Mouse (Mus musculus) heart, embryonic 14.5 days (tissue): ENCODE results near the gene Adcy10. TPM values are rescaled to one million over a fixed set of nuclear protein-coding genes. Genes with fewer than 3 reads are reported as not detected.
A peak's percentile ranks its signal among the peaks of the same experiment; 100 is the strongest.

Experiments
- ATAC-seq: fragments of 200-750 bp; cut with Nextera tagmentation; 2 replicates; pipeline ENCODE4 v1.8.0; 2017; ENCODE audit warnings: low read depth, moderate TSS enrichment; ENCODE audit not compliant: insufficient number of reproducible peaks, insufficient read depth, low FRiP score
- H3K27ac ChIP-seq, 2 experiments: fragments of 200-500 bp in 1 of 2; fragments of 300-500 bp in 1 of 2; sonication (generic) in 1 of 2; replicated peaks in 1 of 2; 2 replicates each; pipeline ENCODE4 v1.5.1; 2012 to 2014; ENCODE audit warnings: low read depth in 2 of 2, low read length in 2 of 2, control low read depth in 1 of 2, mild to moderate bottlenecking in 1 of 2, mixed read lengths in 1 of 2; ENCODE audit not compliant: control insufficient read depth in 1 of 2, insufficient read depth in 1 of 2
- H3K27me3 ChIP-seq: fragments of 300-500 bp; sonication (generic); 2 replicates; pipeline ENCODE4 v1.6.1; 2014; ENCODE audit warnings: mild to moderate bottlenecking, low read length, control low read depth; ENCODE audit not compliant: control insufficient read depth, insufficient read depth
- H3K36me3 ChIP-seq: fragments of 300-500 bp; sonication (generic); 2 replicates; pipeline ENCODE4 v1.6.1; 2014; ENCODE audit warnings: mild to moderate bottlenecking, control low read depth, low read length, mixed read lengths; ENCODE audit not compliant: control insufficient read depth, insufficient read depth
- H3K4me1 ChIP-seq, 2 experiments: fragments of 200-500 bp in 1 of 2; fragments of 300-500 bp in 1 of 2; sonication (generic) in 1 of 2; 2 replicates each; pipeline ENCODE4 v1.6.1; 2012 to 2014; ENCODE audit warnings: low read length in 2 of 2, control low read depth in 1 of 2, mixed read lengths in 1 of 2; ENCODE audit not compliant: control insufficient read depth in 2 of 2, insufficient read depth in 2 of 2
- H3K4me2 ChIP-seq: fragments of 300-500 bp; sonication (generic); 2 replicates; pipeline ENCODE4 v1.6.1; 2014; ENCODE audit warnings: mild to moderate bottlenecking, low read length
- H3K4me3 ChIP-seq, 2 experiments: fragments of 200-500 bp in 1 of 2; fragments of 300-500 bp in 1 of 2; sonication (generic) in 1 of 2; 2 replicates each; pipeline ENCODE4 v1.5.1; 2012 to 2014; ENCODE audit warnings: low read length in 2 of 2, mild to moderate bottlenecking in 2 of 2, control low read depth in 1 of 2, low read depth in 1 of 2, moderate library complexity in 1 of 2; ENCODE audit not compliant: control insufficient read depth in 1 of 2, insufficient read depth in 1 of 2
- H3K9ac ChIP-seq: fragments of 300-500 bp; sonication (generic); 2 replicates; pipeline ENCODE4 v1.6.1; 2014; ENCODE audit warnings: mild to moderate bottlenecking, low read length
- H3K9me3 ChIP-seq: fragments of 300-500 bp; sonication (generic); 2 replicates; pipeline ENCODE4 v1.6.1; 2016; ENCODE audit warnings: low read length, control low read depth; ENCODE audit not compliant: control insufficient read depth
- WGBS: fragments of 180-500 bp; shearing (Covaris S2); extraction: QIAGEN DNeasy Blood & Tissue Kit; methylation state at CpG from one replicate; pipeline ENCODE4 v1.1.7; 2014; 5-methylcytosine and 5-hydroxymethylcytosine counted together
- polyA plus RNA-seq: library from polyadenylated mRNA; unstranded; fragments of >200 nt; fragmentation: Nextera tagmentation; extraction: Ambion mirVana; gene quantifications from 2 replicates; pipeline ENCODE4 v1.2.1, GENCODE M21; 2014

Adcy10 gene
- polyA plus RNA-seq, 1 experiment from 2014 or later, result 0.09 TPM

DNA sequence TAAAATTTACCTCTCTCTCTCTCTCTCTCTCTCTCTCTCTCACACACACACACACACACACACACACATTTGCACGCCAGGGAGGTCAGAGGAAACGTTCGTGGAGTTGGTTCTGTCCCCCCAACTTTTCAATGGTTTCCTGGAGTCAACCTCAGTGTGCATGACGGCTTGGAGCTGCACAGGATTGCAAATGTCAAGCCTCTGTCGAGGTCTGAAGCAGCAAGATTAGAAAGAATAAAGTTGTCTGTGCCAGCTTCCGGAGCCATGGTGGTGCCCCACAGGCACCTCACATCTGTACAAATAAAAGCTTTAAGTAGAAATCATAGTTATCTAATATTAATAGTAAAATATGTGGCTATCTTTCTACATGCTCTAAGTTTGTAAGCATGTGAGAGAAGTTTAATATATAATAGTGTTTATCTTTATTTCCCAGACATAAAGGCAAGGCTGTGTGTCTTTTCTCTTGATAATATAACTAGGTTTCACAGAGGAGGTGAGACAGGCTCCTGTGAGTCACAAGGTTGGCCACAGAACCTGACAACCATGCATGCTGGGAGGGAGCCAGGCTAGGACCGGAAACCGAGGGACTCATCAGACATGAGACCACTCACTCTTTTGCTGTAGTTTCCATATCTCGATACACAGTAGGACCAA is 91.6 kb downstream of the Adcy10 start:
- no peak overlapping the region for H3K4me2 ChIP-seq
- no peak for ATAC-seq
- no peaks in the 10 kb centered on the region for H3K27me3 ChIP-seq
- H3K36me3 ChIP-seq, result no peaks in the 10 kb centered on the region
- 0 out of 2 replicates have a peak, but pooled peaks cover 5% of the 10 kb centered on the region for H3K9me3 ChIP-seq
- no peak overlapping the region for H3K27ac ChIP-seq
- no peak overlapping the region for H3K9ac ChIP-seq
- WGBS, result 60% methylated on average over 9 of the region's 9 CpGs
- H3K4me3 ChIP-seq, result no peak overlapping the region
- H3K4me1 ChIP-seq, result no peaks in the 10 kb centered on the region; a peak in 1 of 4 replicates

DNA sequence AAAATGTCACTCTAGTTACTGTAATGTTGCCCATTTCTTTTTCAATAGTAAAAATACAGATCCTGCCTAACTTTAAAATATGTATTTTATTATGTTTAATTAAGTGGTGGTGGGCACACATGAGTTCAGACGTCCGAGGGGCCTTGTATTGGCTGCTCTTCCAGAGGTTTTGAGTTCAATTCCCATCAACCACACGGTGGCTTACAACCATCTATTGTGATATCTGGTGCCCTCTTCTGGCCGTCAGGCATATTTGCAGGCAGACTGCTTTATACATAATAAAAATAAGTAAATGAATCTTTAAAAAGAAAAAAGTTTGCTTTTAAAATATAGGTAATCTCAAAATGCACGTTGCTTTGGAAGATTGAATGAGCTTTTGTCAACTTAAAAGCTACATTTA is 94.3 kb downstream of the Adcy10 start:
- Histone ChIP-seq H3K36me3 (no peaks in the 10 kb centered on the region), H3K4me3 (no peak overlapping the region), H3K9me3 (0 out of 2 replicates have a peak, but pooled peaks cover 5% of the 10 kb centered on the region), H3K27ac (no peak overlapping the region), H3K4me2 (no peak overlapping the region), H3K4me1 (no peaks in the 10 kb centered on the region; a peak in 1 of 4 replicates), H3K9ac (no peak overlapping the region), H3K27me3 (no peaks in the 10 kb centered on the region)
- WGBS, result 58% methylated on average over 5 of the region's 5 CpGs
- no peak for ATAC-seq

DNA sequence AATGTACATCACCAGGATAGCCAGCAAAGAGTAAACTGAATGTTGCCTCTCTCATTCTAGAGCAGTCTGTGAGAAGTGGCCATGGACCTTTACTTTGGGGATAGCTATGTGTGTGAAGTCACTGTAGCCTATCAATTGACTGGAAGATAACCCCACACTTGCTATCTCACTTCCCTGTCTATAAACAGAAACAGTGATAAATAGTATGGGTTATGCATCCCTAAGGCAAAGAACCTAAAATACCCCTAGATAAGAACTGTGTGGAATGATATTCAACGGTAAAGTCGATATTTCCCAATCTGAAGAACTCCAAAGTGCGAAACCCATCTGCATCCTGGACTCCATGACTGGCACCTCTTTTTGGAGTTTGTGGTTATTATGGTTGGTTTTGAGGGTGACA is 96.3 kb downstream of the Adcy10 start:
- Histone ChIP-seq H3K4me3 (no peak overlapping the region), H3K36me3 (no peaks in the 10 kb centered on the region), H3K4me2 (no peak overlapping the region), H3K27me3 (no peaks in the 10 kb centered on the region), H3K9me3 (0 out of 2 replicates have a peak, but pooled peaks cover 5% of the 10 kb centered on the region), H3K4me1 (peaks cover 8% of the 10 kb centered on the region in 2 experiments), H3K27ac (no peak overlapping the region), H3K9ac (no peak overlapping the region)
- WGBS, result 40% methylated on average over 3 of the region's 3 CpGs
- ATAC-seq, result no peak

DNA sequence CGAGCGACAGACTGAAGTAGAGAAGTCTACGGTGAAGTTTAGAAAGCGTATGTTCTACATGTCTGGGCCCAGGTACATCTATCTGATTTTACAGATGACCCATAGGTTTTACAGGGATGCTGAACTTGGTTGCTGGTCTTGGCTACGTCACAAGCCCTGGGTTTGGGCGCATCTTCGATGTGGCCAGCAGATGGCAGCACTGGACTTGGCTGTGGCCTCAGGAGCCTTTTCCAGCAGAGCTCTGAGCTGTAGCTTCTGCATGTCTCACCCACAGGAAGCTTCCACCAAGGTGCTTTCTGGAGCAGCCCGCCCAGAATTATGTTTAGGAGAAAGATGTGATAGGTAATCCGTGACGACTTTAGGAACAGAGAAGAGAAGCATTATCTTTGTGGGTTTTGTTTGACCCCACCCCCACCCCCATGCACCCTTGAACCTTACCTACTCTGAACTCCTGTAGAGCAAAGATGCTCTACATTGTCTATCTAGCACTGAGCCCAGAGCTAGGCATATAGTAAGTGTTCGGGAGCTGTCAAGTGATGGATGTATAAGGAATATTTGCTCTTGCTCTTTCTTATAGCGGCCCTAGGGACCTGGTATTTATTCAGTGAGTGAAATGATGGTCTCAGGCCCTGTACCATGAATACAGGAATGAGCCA is 98.7 kb downstream of the Adcy10 start:
- no peaks in the 10 kb centered on the region for H3K36me3 ChIP-seq
- H3K9ac ChIP-seq, result no peak overlapping the region
- H3K27me3 ChIP-seq, result no peaks in the 10 kb centered on the region
- H3K9me3 ChIP-seq, result 0 out of 2 replicates have a peak, but pooled peaks cover 5% of the 10 kb centered on the region
- WGBS, result 22% methylated on average over 12 of the region's 12 CpGs
- peaks cover 22 to 24% of the 10 kb centered on the region in 2 experiments for H3K4me1 ChIP-seq
- no peak overlapping the region for H3K4me2 ChIP-seq
- H3K27ac ChIP-seq, result no peak overlapping the region
- H3K4me3 ChIP-seq, result no peak overlapping the region
- peak; percentile 64; the same call in 1 of the 2 replicates for ATAC-seq

DNA sequence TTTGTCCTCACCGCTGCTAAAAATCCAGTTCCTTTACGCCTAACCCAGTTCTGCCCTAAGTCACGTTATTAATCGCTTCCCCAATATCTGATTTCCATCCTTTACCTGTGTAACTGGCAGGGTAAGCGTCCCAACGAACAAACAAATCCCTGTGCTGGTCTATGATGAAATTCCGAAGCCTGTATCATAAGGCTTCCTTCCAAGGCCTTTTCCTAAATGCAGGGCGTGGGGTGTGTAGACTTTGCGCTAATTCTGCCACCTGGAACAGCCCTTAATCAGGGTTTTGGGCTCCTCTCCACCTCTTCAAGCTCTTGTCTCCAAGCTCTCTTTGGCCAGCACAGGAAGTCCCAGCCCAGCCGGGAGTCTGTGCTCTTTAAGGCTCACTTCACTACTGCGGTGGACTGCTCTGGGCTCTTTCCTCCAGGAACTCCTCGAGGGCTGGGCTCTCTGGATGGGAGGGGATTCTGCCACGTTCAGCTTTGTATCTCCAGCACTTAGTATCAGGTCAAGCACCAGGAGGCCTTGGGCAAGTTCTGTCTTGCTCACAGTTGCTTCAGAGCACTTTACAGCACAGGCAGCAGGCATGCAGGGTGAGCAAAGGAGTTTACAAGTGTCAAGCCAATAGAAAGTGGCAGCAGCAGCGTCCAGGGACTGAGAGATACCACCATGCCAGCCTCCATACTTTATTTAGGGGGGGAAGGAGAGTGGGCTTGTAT is 100.6 kb downstream of the Adcy10 start:
- H3K9ac ChIP-seq, result peak overlapping the region; percentile 23; the same call in 1 of the 2 replicates

DNA sequence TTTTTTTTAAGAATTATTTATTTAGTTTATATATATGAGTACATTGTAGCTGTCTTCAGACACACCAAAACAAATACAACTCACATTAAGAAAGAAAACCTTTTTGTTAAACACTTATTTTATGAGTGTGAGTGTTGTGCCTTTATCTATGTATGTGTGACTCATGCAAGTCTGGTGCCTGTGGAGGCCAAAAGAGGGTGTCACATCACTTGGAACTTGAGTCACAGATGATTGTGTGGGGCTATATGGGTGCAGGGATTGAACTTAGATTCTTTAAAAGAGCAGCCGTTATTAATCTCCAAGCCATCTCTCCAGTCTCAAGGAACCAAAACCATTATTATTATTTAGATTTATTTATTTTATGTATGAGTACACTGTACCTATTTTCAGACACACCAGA is 101.4 kb downstream of the Adcy10 start:
- Histone ChIP-seq H3K36me3 (peaks cover 2% of the 10 kb centered on the region; the same call in 1 of the 2 replicates), H3K27me3 (no peaks in the 10 kb centered on the region), H3K4me2 (no peak overlapping the region), H3K4me1 (peaks cover 31 to 47% of the 10 kb centered on the region in 2 experiments), H3K27ac (no peak overlapping the region), H3K9ac (no peak overlapping the region), H3K4me3 (no peak overlapping the region), H3K9me3 (no peaks in the 10 kb centered on the region)
- ATAC-seq, result no peak
- WGBS, result 51% methylated on average over 1 of the region's 1 CpGs

More for the DNA sequence above, 100.6 kb downstream of the Adcy10 start:
- peaks cover 29 to 42% of the 10 kb centered on the region in 2 experiments for H3K4me1 ChIP-seq
- no peak overlapping the region for H3K4me2 ChIP-seq
- 52% methylated on average over 14 of the region's 14 CpGs for WGBS
- H3K9me3 ChIP-seq, result no peaks in the 10 kb centered on the region
- no peaks in the 10 kb centered on the region for H3K27me3 ChIP-seq
- H3K27ac ChIP-seq, result peak overlapping the region; percentile 43 to 46; a peak in 2 of 4 replicates
- no peaks in the 10 kb centered on the region for H3K36me3 ChIP-seq
- H3K4me3 ChIP-seq, result no peak overlapping the region
- ATAC-seq, result no peak

DNA sequence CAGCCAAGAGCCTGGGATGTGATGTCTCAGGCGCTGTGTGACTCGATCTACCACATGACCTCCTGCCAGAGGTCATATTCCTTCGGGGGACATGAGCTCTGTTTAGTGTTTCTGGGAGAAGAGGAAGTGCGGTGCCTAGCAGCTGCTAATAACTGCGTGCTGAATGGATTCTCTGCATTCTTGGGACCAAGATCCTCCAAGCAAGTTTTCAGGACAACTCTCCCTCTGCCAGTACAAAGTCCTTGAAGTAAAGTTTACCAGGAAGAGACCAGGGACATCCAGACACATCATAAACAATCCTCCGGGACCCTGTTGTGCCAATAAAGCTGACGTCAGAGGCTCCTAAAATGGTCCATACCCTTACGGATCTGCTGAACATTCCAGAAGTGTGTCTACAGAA is 102.9 kb downstream of the Adcy10 start:
- Histone ChIP-seq H3K4me1 (peaks cover 34 to 54% of the 10 kb centered on the region in 2 experiments), H3K27me3 (no peaks in the 10 kb centered on the region), H3K4me2 (no peak overlapping the region), H3K27ac (peak overlapping the region; percentile 27 to 74), H3K36me3 (peaks cover 17% of the 10 kb centered on the region), H3K9me3 (no peaks in the 10 kb centered on the region), H3K4me3 (no peak overlapping the region), H3K9ac (no peak overlapping the region)
- ATAC-seq, result no peak
- 20% methylated on average over 8 of the region's 8 CpGs for WGBS
